Mouse (Mus musculus): ENCODE measurements around the gene Cfap97d2. TPM values are rescaled to one million over a fixed set of nuclear protein-coding genes. Genes with fewer than 3 reads are reported as not detected.
A peak's percentile ranks its signal among the peaks of the same experiment; 100 is the strongest.

Cfap97d2 gene
- total RNA-seq (2015) (not detected in 2 replicates), total RNA-seq (2017) (not detected in 2 replicates)

- no peak for ATAC-seq (ENCODE audit: poor library complexity, severe bottlenecking)
These were observed at the start of gene Cfap97d2 for GRCm38 (mm10) chr8:13705668-13706067. Cfap97d2 (plus strand) TSS chr8:13705889.

GRCm38 (mm10) chr8:13657479-13657878 is 48.2 kb upstream of the Cfap97d2 start:
- ATAC-seq (ENCODE audit: poor library complexity, severe bottlenecking), result no peak

- peak; percentile 90 for ATAC-seq (ENCODE audit: poor library complexity, severe bottlenecking)
These were observed 45.4 kb upstream of the Cfap97d2 start for GRCm38 (mm10) chr8:13660323-13660722.

GRCm38 (mm10) chr8:13664711-13665210 is 40.9 kb upstream of the Cfap97d2 start:
- no peak for ATAC-seq (ENCODE audit: poor library complexity, severe bottlenecking)

GRCm38 (mm10) chr8:13665538-13665937 is 40.2 kb upstream of the Cfap97d2 start:
- no peak for ATAC-seq (ENCODE audit: poor library complexity, severe bottlenecking)

GRCm38 (mm10) chr8:13665944-13666343 is 39.7 kb upstream of the Cfap97d2 start:
- peak; percentile 73 for ATAC-seq (ENCODE audit: poor library complexity, severe bottlenecking)

GRCm38 (mm10) chr8:13667917-13668316 is 37.8 kb upstream of the Cfap97d2 start:
- no peak for ATAC-seq (ENCODE audit: poor library complexity, severe bottlenecking)

- no peak for ATAC-seq (ENCODE audit: poor library complexity, severe bottlenecking)
These were observed 37.3 kb upstream of the Cfap97d2 start for GRCm38 (mm10) chr8:13668367-13668766.

- ATAC-seq (ENCODE audit: poor library complexity, severe bottlenecking), result no peak
These were observed 35.6 kb upstream of the Cfap97d2 start for GRCm38 (mm10) chr8:13670011-13670471.

GRCm38 (mm10) chr8:13671246-13672003 is 34.3 kb upstream of the Cfap97d2 start:
- peak; percentile 7; the same call in 1 of the 2 replicates for ATAC-seq (ENCODE audit: poor library complexity, severe bottlenecking)

- ATAC-seq (ENCODE audit: poor library complexity, severe bottlenecking), result no peak
These were observed 32.5 kb upstream of the Cfap97d2 start for GRCm38 (mm10) chr8:13673215-13673614.

- ATAC-seq (ENCODE audit: poor library complexity, severe bottlenecking), result peak; percentile 49
These were observed 31.2 kb upstream of the Cfap97d2 start for GRCm38 (mm10) chr8:13674294-13675010.

GRCm38 (mm10) chr8:13675121-13675520 is 30.6 kb upstream of the Cfap97d2 start:
- no peak for ATAC-seq (ENCODE audit: poor library complexity, severe bottlenecking)

GRCm38 (mm10) chr8:13675524-13675923 is 30.2 kb upstream of the Cfap97d2 start:
- no peak for ATAC-seq (ENCODE audit: poor library complexity, severe bottlenecking)

GRCm38 (mm10) chr8:13676302-13676700 is 29.4 kb upstream of the Cfap97d2 start:
- ATAC-seq (ENCODE audit: poor library complexity, severe bottlenecking), result peak; percentile 7

- peak; percentile 22 for ATAC-seq (ENCODE audit: poor library complexity, severe bottlenecking)
These were observed 28.8 kb upstream of the Cfap97d2 start for GRCm38 (mm10) chr8:13676701-13677412.

GRCm38 (mm10) chr8:13677413-13677883 is 28.2 kb upstream of the Cfap97d2 start, which contains the start of gene Rasa3:
Rasa3 (minus strand) TSS chr8:13677603.
- ATAC-seq (ENCODE audit: poor library complexity, severe bottlenecking), result peak; percentile 73

GRCm38 (mm10) chr8:13678182-13678581 is 27.5 kb upstream of the Cfap97d2 start:
- no peak for ATAC-seq (ENCODE audit: poor library complexity, severe bottlenecking)

GRCm38 (mm10) chr8:13684131-13684530 is 21.6 kb upstream of the Cfap97d2 start:
- no peak for ATAC-seq (ENCODE audit: poor library complexity, severe bottlenecking)

- ATAC-seq (ENCODE audit: poor library complexity, severe bottlenecking), result peak; percentile 95
These were observed 19.9 kb upstream of the Cfap97d2 start for GRCm38 (mm10) chr8:13685674-13686314.

All from megakaryocyte, adult 5-6 weeks (primary cell).